Mouse (Mus musculus): Measurements from ENCODE around the gene Pcgf5.

Pcgf5 gene

GRCm38 (mm10) chr19:36348161-36348800, at the start of gene Pcgf5:
Gene Pcgf5, plus strand, starts transcription at chr19:36348309.
- peak; percentile 87 for DNase-seq

DNA sequence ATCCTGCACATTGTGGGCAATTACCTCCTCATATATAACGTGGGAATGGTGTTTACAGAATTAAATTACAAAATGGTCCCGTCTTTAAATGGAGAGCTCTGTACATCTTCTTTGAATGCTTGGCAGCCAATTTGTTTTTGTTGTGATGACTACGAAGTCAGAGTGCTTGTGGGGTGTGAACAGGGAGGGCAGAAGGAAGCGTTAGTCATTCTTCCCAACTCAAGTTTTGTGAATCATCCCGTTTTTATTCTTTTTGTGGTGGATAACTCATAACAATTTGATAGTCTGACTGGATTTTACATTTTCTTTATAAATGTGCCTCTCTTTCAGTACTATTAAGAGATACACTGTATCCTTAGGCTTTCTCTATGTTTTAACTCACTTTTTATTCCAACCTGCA, 42.6 kb upstream of the Pcgf5 start:
- no peak for DNase-seq

- no peak for DNase-seq
Observed at GRCm38 (mm10) chr19:36314010-36314409, 34.1 kb upstream of the Pcgf5 start.

DNA sequence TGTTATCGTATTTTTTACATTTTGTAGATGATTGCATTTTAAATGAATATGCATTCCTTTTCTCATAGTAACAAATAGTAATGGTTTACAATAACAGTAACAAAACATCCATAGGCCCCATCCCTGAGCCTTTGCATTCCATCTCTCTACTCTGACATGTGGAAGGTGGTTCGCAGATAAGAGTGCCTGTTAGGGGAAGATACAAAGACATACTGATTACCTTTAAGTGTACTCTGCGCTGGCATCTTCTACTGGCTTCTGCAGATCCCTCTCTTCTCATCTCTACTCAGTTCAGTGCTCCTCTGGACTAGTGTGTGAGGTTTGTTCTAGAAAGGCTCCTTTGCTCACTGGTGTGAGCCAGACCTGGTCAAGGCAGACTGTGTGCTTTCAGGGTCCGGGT, 28.4 kb upstream of the Pcgf5 start:
- DNase-seq, result no peak

GRCm38 (mm10) chr19:36321066-36321465, 27.0 kb upstream of the Pcgf5 start:
- no peak for DNase-seq

DNA sequence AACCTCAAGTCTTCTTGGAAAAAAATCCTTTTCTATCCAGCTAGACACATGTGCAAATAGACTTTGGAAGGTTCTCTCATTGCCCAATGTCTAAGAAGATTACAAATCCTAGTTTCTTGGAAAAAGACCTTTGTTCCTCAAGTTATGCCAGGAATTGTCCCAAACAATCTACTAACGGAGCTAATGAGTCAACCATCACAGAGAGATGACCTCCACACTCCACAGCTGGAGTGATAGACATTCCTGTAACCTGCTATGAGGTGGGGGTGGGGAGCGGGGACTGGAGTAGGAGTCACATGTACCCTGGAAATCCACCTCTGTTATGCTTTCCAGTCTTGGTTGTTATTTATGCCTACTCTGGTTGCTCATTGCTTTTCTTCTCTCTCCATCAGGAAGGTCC, 24.8 kb upstream of the Pcgf5 start:
- peak; percentile 10 for DNase-seq

- DNase-seq, result no peak
Observed at GRCm38 (mm10) chr19:36328678-36329077, 19.4 kb upstream of the Pcgf5 start.

DNA sequence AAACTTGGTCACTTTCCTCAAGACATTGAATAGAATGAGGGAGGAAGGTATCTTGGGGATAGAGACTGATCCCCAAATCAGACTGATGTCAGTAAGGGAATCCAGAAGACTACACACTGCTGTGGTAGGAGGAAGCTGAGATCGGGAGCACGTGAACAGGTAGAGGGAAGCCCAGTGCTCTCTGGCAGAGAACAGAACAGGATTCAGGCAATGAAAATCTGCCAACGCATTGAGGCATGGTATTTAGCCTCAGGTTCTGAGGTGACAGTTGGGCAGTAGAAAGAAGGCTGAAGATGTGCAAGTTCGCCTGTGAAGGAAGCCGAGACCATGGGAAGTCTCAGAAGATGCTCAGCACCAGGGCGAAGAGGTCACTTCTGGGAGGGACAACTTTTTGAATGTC, 733 bp upstream of the Pcgf5 start:
- DNase-seq, result peak; percentile 64

DNA sequence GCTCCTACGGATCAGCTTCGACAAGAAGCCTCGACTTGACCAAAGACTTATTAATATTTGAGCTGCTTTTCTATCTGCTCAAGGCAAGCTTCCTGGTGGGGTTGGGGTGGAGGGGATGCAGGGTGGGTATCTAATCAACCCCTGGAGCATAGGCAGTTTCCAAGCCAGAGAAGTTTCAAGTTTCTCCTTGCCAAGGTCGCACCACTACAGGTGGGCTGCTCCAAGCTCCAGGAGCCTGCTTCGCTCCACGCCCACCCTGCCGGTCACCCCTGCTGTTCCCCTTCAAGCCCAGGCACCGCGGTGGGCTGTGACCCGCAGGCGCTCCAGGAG, 313 bp upstream of the Pcgf5 start:
- no peak for DNase-seq

DNA sequence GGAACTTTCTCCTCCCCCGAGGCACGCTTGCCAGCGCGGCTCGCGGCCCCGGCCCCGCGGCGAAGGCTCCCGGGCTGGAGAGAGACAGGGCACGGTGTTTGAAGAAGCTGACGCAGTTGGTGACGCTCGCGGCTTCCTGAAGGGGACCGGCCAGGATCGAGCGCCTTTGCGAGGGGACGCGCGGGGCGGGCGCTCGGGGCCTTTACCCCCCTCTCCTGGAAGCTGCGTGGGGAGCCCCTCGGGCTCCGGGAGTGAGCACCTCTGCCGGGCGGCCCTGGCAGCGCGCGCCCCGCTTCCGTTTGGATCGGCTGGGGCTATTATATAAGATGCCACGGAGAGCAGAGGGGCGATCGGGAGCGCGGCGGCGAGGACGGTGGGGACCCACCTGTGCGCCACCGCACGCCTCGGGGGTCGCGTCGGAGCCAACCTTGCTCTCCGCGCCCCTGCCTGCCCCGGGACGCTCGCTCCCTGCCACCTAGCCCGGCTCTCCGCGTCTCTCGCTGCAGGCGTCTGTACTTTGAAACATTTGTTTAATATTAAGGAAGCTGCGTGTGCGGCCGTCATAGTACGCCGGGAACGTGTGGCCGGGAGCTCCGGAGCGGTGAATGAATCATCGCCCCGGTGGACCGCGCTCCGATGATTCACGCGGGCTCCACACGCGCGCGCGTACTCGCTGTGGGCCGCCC, 835 bp downstream of the Pcgf5 start:
- peak; percentile 70 for DNase-seq

- DNase-seq, result no peak
Observed at GRCm38 (mm10) chr19:36349487-36349955, 1.4 kb downstream of the Pcgf5 start.

DNA sequence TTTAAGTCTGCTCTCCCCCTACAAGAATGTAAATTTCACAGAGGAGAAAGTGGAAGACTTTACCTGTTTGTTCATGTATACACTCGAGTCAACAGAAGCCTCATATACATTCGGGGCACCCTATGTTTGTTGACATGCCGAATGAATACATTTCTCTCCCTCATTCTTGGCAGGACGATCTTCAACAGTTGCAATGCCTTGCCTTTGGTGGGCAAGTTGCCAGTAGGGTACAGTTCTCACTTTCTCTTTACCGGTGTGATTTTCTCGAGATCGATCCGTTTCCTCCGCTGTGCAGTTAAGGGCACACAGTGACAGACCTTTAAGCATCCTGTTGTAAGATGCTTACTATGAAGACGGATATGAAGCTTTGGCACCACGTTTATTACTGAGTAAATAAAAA, 2.1 kb downstream of the Pcgf5 start:
- no peak for DNase-seq

DNA sequence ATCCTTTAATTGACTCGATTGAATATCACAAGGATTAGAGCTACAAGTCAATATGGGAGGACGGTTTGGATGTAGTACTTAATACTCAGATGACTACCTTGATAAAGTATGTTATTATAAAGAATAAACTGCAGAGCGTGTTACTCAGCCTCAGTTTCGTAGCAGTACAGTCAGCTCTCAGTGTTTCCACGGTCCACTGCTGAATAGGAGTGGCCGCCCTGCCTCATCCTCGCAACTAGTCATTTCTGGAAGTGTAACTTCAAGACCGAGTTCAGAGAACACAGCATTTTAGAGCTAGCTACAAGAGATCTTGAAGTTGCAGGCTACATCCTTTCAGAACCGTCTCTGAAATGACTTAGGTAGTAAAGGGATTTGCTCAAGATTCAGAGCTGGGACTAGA, 2.8 kb downstream of the Pcgf5 start:
- no peak for DNase-seq

DNA sequence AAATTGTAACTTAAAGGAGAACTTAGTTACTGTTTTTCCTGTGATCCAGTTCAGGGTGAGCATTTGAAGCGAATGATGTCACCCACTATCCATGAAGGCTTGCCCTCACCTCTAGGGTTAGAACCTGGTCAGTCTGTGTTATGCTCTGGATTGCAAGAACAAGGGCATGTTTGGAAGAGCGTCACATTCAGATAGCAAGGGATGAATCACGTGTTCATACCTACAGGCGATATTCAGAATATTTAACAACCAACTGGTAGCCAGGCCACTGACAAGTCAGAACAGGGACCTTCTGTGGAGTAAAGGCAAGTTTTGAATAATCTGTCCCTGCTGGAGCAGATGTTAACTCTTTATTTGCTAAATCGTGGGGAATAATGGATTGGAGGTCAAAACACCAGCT, 14.4 kb downstream of the Pcgf5 start:
- DNase-seq, result no peak

- DNase-seq, result no peak
Observed at GRCm38 (mm10) chr19:36364757-36365156, 16.6 kb downstream of the Pcgf5 start.

- no peak for DNase-seq
Observed at GRCm38 (mm10) chr19:36371478-36371877, 23.4 kb downstream of the Pcgf5 start.

DNA sequence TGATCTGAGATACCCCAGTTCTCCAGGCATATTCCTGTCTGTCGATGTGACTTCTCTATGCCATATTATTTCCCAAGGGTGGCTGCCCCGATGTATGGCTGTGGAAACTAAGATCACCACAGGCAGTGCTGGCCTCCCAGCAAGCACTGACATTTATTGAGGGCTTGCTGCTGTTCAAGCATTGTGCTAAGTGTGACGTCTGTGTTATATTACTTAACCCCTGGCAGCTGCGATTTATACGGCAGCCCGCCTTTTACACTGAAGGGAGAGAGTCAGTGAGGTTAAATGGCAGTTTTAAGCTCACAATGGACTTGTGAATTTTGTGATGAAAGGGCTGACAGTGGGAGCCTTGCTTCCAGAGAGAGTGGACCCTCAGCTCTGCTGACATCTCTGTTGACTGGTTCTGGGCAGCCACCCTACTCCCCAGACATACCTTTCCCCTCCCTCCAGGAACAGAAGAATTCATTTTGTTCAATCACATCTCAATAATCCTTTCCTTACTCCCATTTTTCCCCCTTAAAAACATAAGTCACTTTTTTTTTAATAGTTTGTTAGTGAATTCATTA, 25.0 kb downstream of the Pcgf5 start:
- DNase-seq, result no peak

DNA sequence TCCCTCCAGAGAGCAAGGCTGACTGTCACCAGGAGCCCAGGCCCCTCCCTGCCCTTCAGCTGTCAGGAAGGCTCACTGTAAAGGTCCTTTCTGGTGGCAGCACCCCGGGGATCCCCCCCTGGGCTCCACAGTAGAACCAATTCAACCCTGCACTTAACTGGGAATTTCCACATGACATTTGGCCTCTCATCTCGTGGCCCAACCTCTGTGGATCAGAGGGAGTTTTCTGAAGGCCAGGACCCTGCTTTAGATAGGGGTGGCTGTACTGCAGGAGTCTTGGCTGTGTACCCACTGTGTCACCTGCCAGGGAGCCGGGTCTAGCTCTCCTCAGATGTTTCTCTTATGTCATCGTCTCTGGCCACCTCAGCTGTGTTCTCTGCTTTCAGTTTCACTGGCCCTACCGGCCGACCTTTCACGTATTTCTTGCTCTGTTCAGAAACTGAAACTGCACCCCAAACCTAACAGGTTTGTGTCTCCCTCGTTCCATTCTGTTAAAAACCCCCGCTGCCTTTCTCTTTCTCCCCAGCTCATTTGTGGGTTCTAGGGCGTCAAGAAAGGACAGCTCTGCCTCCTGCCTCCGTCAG, 27.2 kb downstream of the Pcgf5 start:
- no peak for DNase-seq

DNA sequence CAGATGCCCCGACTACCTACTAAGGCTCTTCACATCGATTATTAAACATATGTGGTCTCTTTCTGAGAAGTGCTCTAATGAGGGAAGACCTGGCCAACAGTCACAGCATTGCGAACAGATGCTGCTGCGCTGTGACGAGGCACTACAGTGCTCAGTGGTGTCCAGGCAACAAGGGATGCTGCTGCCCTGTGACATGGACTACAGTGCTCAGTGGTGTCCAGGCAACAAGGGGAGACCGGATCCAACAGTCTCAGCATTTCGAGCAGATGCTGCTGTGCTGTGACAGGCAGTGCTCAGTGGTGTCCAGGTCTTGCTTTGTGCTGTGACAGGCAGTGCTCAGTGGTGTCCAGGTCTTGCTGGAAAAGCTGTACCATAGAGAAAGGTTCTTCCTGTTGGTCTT, 29.6 kb downstream of the Pcgf5 start:
- no peak for DNase-seq

- no peak for DNase-seq
Observed at GRCm38 (mm10) chr19:36378511-36379232, 30.6 kb downstream of the Pcgf5 start.

GRCm38 (mm10) chr19:36382901-36383300, 34.8 kb downstream of the Pcgf5 start:
- no peak for DNase-seq

GRCm38 (mm10) chr19:36383977-36384376, 35.9 kb downstream of the Pcgf5 start:
- no peak for DNase-seq

DNA sequence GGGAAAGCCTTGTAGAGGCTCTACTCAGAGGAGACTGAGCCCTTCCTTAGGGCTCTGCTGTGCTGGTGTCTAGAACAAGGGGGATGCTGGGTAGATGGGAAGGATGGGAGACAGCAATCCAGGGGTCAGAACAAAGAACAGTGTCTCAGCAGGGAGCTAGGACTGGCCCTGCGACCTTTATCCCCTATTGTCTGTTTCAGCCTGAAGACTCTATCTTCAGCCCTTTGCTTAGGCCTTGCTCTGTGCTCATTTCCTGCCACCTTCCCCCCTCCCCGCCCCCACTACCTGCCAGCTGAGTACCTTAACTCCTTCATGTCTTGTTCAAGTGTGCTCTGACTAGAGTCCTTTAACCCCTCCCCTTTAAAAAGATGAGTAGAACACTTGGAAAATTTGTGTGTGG, 36.3 kb downstream of the Pcgf5 start:
- no peak for DNase-seq

- DNase-seq, result no peak
Observed at GRCm38 (mm10) chr19:36388502-36388901, 40.4 kb downstream of the Pcgf5 start.

Measured in kidney, adult 18-20 months (tissue).